Mouse (Mus musculus): ENCODE data around the gene Sik2. TPM values are rescaled to one million over a fixed set of nuclear protein-coding genes. Genes with fewer than 3 reads are reported as not detected.

Gene Sik2
- polyA plus RNA-seq, 1 experiment, result 13.8 TPM

- Histone ChIP-seq H3K27ac (ENCODE audit: insufficient read depth, low read depth, low read length) (no peak overlapping the region), H3K4me1 (ENCODE audit: control insufficient read depth, insufficient read depth, low read length) (peaks cover 5% of the 10 kb centered on the region), H3K4me3 (ENCODE audit: insufficient read depth, low read length) (no peak overlapping the region)
- no peak for TF ChIP-seq CTCF (IDR thresholded peaks at IDR 0.05; ENCODE audit: low read depth, low read length)
- no peak for TF ChIP-seq POLR2A (IDR thresholded peaks at IDR 0.05; ENCODE audit: borderline replicate concordance, low read depth, low read length)
Observed at GRCm38 (mm10) chr9:50861119-50861839, 147.6 kb downstream of the Sik2 start.

GRCm38 (mm10) chr9:50858681-50859080 lies 150.2 kb downstream of the Sik2 start:
- no peak overlapping the region for H3K27ac ChIP-seq (ENCODE audit: insufficient read depth, low read depth, low read length)
- TF ChIP-seq CTCF (IDR thresholded peaks at IDR 0.05; ENCODE audit: low read depth, low read length) (no peak), POLR2A (IDR thresholded peaks at IDR 0.05; ENCODE audit: borderline replicate concordance, low read depth, low read length) (no peak)
- H3K4me3 ChIP-seq (ENCODE audit: insufficient read depth, low read length), result no peak overlapping the region

GRCm38 (mm10) chr9:50857082-50857641 lies 151.7 kb downstream of the Sik2 start:
- Histone ChIP-seq H3K4me1 (ENCODE audit: control insufficient read depth, insufficient read depth, low read length) (peaks cover 11% of the 10 kb centered on the region), H3K27ac (ENCODE audit: insufficient read depth, low read depth, low read length) (peak overlapping the region; percentile 34), H3K4me3 (ENCODE audit: insufficient read depth, low read length) (peak overlapping the region; percentile 99)
- TF ChIP-seq POLR2A (IDR thresholded peaks at IDR 0.05; ENCODE audit: borderline replicate concordance, low read depth, low read length) (no peak), CTCF (IDR thresholded peaks at IDR 0.05; ENCODE audit: low read depth, low read length) (no peak)

More at GRCm38 (mm10) chr9:50858681-50859080, 150.2 kb downstream of the Sik2 start:
- H3K4me1 ChIP-seq (ENCODE audit: control insufficient read depth, insufficient read depth, low read length), result peaks cover 7% of the 10 kb centered on the region

GRCm38 (mm10) chr9:50856341-50857081 lies 152.4 kb downstream of the Sik2 start:
- H3K27ac ChIP-seq (ENCODE audit: insufficient read depth, low read depth, low read length), result peak overlapping the region; percentile 62
- peak overlapping the region; percentile 99 for H3K4me3 ChIP-seq (ENCODE audit: insufficient read depth, low read length)
- peaks cover 11% of the 10 kb centered on the region for H3K4me1 ChIP-seq (ENCODE audit: control insufficient read depth, insufficient read depth, low read length)
- TF ChIP-seq POLR2A (IDR thresholded peaks at IDR 0.05; ENCODE audit: borderline replicate concordance, low read depth, low read length), result no peak; the same call in 1 of the 2 replicates
- TF ChIP-seq CTCF (IDR thresholded peaks at IDR 0.05; ENCODE audit: low read depth, low read length), result no peak

- no peak for TF ChIP-seq CTCF (IDR thresholded peaks at IDR 0.05; ENCODE audit: low read depth, low read length)
- no peak for TF ChIP-seq POLR2A (IDR thresholded peaks at IDR 0.05; ENCODE audit: borderline replicate concordance, low read depth, low read length)
- Histone ChIP-seq H3K27ac (ENCODE audit: insufficient read depth, low read depth, low read length) (peak overlapping the region; percentile 62; the same call in 1 of the 2 replicates), H3K4me1 (ENCODE audit: control insufficient read depth, insufficient read depth, low read length) (peaks cover 14% of the 10 kb centered on the region), H3K4me3 (ENCODE audit: insufficient read depth, low read length) (peak overlapping the region; percentile 99)
Observed at GRCm38 (mm10) chr9:50855780-50856179, 153.1 kb downstream of the Sik2 start.

- Histone ChIP-seq H3K4me3 (ENCODE audit: insufficient read depth, low read length) (no peak overlapping the region), H3K27ac (ENCODE audit: insufficient read depth, low read depth, low read length) (no peak overlapping the region), H3K4me1 (ENCODE audit: control insufficient read depth, insufficient read depth, low read length) (peaks cover 17% of the 10 kb centered on the region)
- no peak for TF ChIP-seq CTCF (IDR thresholded peaks at IDR 0.05; ENCODE audit: low read depth, low read length)
- no peak for TF ChIP-seq POLR2A (IDR thresholded peaks at IDR 0.05; ENCODE audit: borderline replicate concordance, low read depth, low read length)
Observed at GRCm38 (mm10) chr9:50855133-50855766, 153.6 kb downstream of the Sik2 start.

GRCm38 (mm10) chr9:50854376-50854775 lies 154.5 kb downstream of the Sik2 start:
- Histone ChIP-seq H3K27ac (ENCODE audit: insufficient read depth, low read depth, low read length) (no peak overlapping the region), H3K4me3 (ENCODE audit: insufficient read depth, low read length) (no peak overlapping the region), H3K4me1 (ENCODE audit: control insufficient read depth, insufficient read depth, low read length) (peaks cover 23% of the 10 kb centered on the region)
- no peak for TF ChIP-seq CTCF (IDR thresholded peaks at IDR 0.05; ENCODE audit: low read depth, low read length)
- TF ChIP-seq POLR2A (IDR thresholded peaks at IDR 0.05; ENCODE audit: borderline replicate concordance, low read depth, low read length), result no peak

- H3K27ac ChIP-seq (ENCODE audit: insufficient read depth, low read depth, low read length), result no peak overlapping the region
Observed at GRCm38 (mm10) chr9:50852634-50853349, 156.1 kb downstream of the Sik2 start.

GRCm38 (mm10) chr9:50850713-50851112 lies 158.2 kb downstream of the Sik2 start:
- no peak for TF ChIP-seq CTCF (IDR thresholded peaks at IDR 0.05; ENCODE audit: low read depth, low read length)
- no peak for TF ChIP-seq POLR2A (IDR thresholded peaks at IDR 0.05; ENCODE audit: borderline replicate concordance, low read depth, low read length)

More at GRCm38 (mm10) chr9:50852634-50853349, 156.1 kb downstream of the Sik2 start:
- TF ChIP-seq CTCF (IDR thresholded peaks at IDR 0.05; ENCODE audit: low read depth, low read length) (no peak), POLR2A (IDR thresholded peaks at IDR 0.05; ENCODE audit: borderline replicate concordance, low read depth, low read length) (no peak)
- H3K4me3 ChIP-seq (ENCODE audit: insufficient read depth, low read length), result no peak overlapping the region
- H3K4me1 ChIP-seq (ENCODE audit: control insufficient read depth, insufficient read depth, low read length), result peaks cover 23% of the 10 kb centered on the region

More at GRCm38 (mm10) chr9:50850713-50851112, 158.2 kb downstream of the Sik2 start:
- Histone ChIP-seq H3K27ac (ENCODE audit: insufficient read depth, low read depth, low read length) (no peak overlapping the region), H3K4me3 (ENCODE audit: insufficient read depth, low read length) (no peak overlapping the region; the same call in 1 of the 2 replicates), H3K4me1 (ENCODE audit: control insufficient read depth, insufficient read depth, low read length) (peaks cover 16% of the 10 kb centered on the region)

All from bone marrow macrophage, adult 2 months (primary cell).